Mouse (Mus musculus) lung, embryonic 16.5 days (tissue): ENCODE results near the gene Lsp1. TPM values are rescaled to one million over a fixed set of nuclear protein-coding genes. Genes with fewer than 3 reads are reported as not detected.

Source experiments
- ATAC-seq: fragments of 200-750 bp; cut with Nextera tagmentation; 2 replicates; pipeline ENCODE4 v1.8.0; 2017; ENCODE audit warnings: low read depth, mild to moderate bottlenecking, moderate library complexity
- H3K27ac ChIP-seq: fragments of 300-500 bp; sonication (generic); 2 replicates; pipeline ENCODE4 v1.5.1; 2014; ENCODE audit warnings: mild to moderate bottlenecking, control low read depth, low read length
- H3K27me3 ChIP-seq: fragments of 300-500 bp; sonication (generic); 2 replicates; pipeline ENCODE4 v1.6.1; 2014; ENCODE audit warnings: low read depth, low read length, mixed read lengths; ENCODE audit not compliant: control insufficient read depth, insufficient read depth
- H3K36me3 ChIP-seq: fragments of 300-500 bp; sonication (generic); 2 replicates; pipeline ENCODE4 v1.6.1; 2014; ENCODE audit warnings: low read length; ENCODE audit not compliant: control insufficient read depth, insufficient read depth
- H3K4me1 ChIP-seq: fragments of 300-500 bp; sonication (generic); replicated peaks from 2 replicates; pipeline ENCODE4 v1.6.1; 2014; ENCODE audit warnings: low read length, mixed read lengths; ENCODE audit not compliant: control insufficient read depth, insufficient read depth
- H3K4me2 ChIP-seq: fragments of 300-500 bp; sonication (generic); 2 replicates; pipeline ENCODE4 v1.6.1; 2014; ENCODE audit warnings: low read depth, low read length, control low read depth
- H3K4me3 ChIP-seq: fragments of 300-500 bp; sonication (generic); 2 replicates; pipeline ENCODE4 v1.5.1; 2014; ENCODE audit warnings: mild to moderate bottlenecking, low read length, control low read depth
- H3K9ac ChIP-seq: fragments of 300-500 bp; sonication (generic); 2 replicates; pipeline ENCODE4 v1.6.1; 2014; ENCODE audit warnings: low read length, control low read depth
- H3K9me3 ChIP-seq: fragments of 300-500 bp; sonication (generic); 2 replicates; pipeline ENCODE4 v1.6.1; 2016; ENCODE audit warnings: low read length; ENCODE audit not compliant: control insufficient read depth
- WGBS: fragments of 180-500 bp; shearing (Covaris S2); extraction: QIAGEN DNeasy Blood & Tissue Kit; methylation state at CpG from one replicate; pipeline ENCODE4 v1.1.7; 2014; 5-methylcytosine and 5-hydroxymethylcytosine counted together
- polyA plus RNA-seq: library from polyadenylated mRNA; unstranded; fragments of >200 nt; fragmentation: Nextera tagmentation; extraction: Ambion mirVana; gene quantifications from 2 replicates; pipeline ENCODE4 v1.2.1, GENCODE M21; 2015

The Lsp1 gene
- polyA plus RNA-seq, 1 experiment from 2014 or later, result 110 TPM

GRCm38 (mm10) chr7:142428213-142428612, 32.4 kb upstream of the Lsp1 start:
- peaks cover 4% of the 10 kb centered on the region; the same call in 1 of the 2 replicates for H3K9me3 ChIP-seq
- no peak overlapping the region for H3K27ac ChIP-seq
- peaks cover 35% of the 10 kb centered on the region for H3K4me1 ChIP-seq
- no peaks in the 10 kb centered on the region for H3K27me3 ChIP-seq
- no peak for ATAC-seq
- WGBS, result 14% methylated on average over 7 of the region's 7 CpGs
- H3K4me2 ChIP-seq, result no peak overlapping the region
- no peak overlapping the region for H3K4me3 ChIP-seq
- H3K9ac ChIP-seq, result no peak overlapping the region
- H3K36me3 ChIP-seq, result no peaks in the 10 kb centered on the region

GRCm38 (mm10) chr7:142430160-142430678, 30.4 kb upstream of the Lsp1 start:
- Histone ChIP-seq H3K4me3 (no peak overlapping the region), H3K4me2 (peak overlapping the region; percentile 0; the same call in 1 of the 2 replicates), H3K9me3 (no peaks in the 10 kb centered on the region), H3K36me3 (no peaks in the 10 kb centered on the region), H3K27ac (peak overlapping the region; percentile 96), H3K4me1 (peaks cover 52% of the 10 kb centered on the region), H3K9ac (peak overlapping the region; percentile 47), H3K27me3 (no peaks in the 10 kb centered on the region)
- WGBS, result 10% methylated on average over 12 of the region's 12 CpGs
- peak; percentile 90 for ATAC-seq

GRCm38 (mm10) chr7:142431106-142431505, 29.5 kb upstream of the Lsp1 start:
- H3K4me3 ChIP-seq, result no peak overlapping the region
- H3K9me3 ChIP-seq, result no peaks in the 10 kb centered on the region
- ATAC-seq, result peak; percentile 79
- no peaks in the 10 kb centered on the region for H3K36me3 ChIP-seq
- H3K27ac ChIP-seq, result peak overlapping the region; percentile 96
- H3K4me2 ChIP-seq, result 0 out of 2 replicates have a peak overlapping the region, but pooled peaks have one; percentile 0
- H3K27me3 ChIP-seq, result no peaks in the 10 kb centered on the region
- WGBS, result 47% methylated on average over 14 of the region's 14 CpGs
- H3K9ac ChIP-seq, result peak overlapping the region; percentile 47; the same call in 1 of the 2 replicates
- peaks cover 52% of the 10 kb centered on the region for H3K4me1 ChIP-seq

- Histone ChIP-seq H3K36me3 (no peaks in the 10 kb centered on the region), H3K4me2 (0 out of 2 replicates have a peak overlapping the region, but pooled peaks have one; percentile 7), H3K27me3 (no peaks in the 10 kb centered on the region), H3K9me3 (no peaks in the 10 kb centered on the region), H3K4me3 (no peak overlapping the region), H3K9ac (peak overlapping the region; percentile 59), H3K4me1 (peaks cover 52% of the 10 kb centered on the region), H3K27ac (peak overlapping the region; percentile 86)
- no peak for ATAC-seq
- WGBS, result 11% methylated on average over 19 of the region's 19 CpGs
These were observed 27.0 kb upstream of the Lsp1 start for GRCm38 (mm10) chr7:142433623-142434022.

GRCm38 (mm10) chr7:142434137-142434865, 26.3 kb upstream of the Lsp1 start, which contains the start of gene Syt8:
Syt8 (plus strand) TSS chr7:142434850.
- ATAC-seq, result no peak
- Histone ChIP-seq H3K4me2 (0 out of 2 replicates have a peak within 1 kb of the TSS, but pooled peaks have one; percentile 7), H3K4me1 (peaks cover 46% of the 10 kb centered on the region), H3K36me3 (no peaks in the 10 kb centered on the region), H3K9ac (peak within 1 kb of the TSS; percentile 59), H3K27me3 (no peaks in the 10 kb centered on the region), H3K4me3 (no peak within 1 kb of the TSS), H3K9me3 (no peaks in the 10 kb centered on the region), H3K27ac (peak within 1 kb of the TSS; percentile 86)
- 60% methylated on average over 10 of the region's 10 CpGs for WGBS

GRCm38 (mm10) chr7:142435524-142435923, 25.1 kb upstream of the Lsp1 start:
- 18% methylated on average over 4 of the region's 4 CpGs for WGBS
- Histone ChIP-seq H3K4me2 (no peak overlapping the region), H3K9ac (no peak overlapping the region), H3K4me1 (peaks cover 39% of the 10 kb centered on the region), H3K36me3 (no peaks in the 10 kb centered on the region), H3K27ac (peak overlapping the region; percentile 6; the same call in 1 of the 2 replicates), H3K27me3 (no peaks in the 10 kb centered on the region), H3K4me3 (no peak overlapping the region), H3K9me3 (no peaks in the 10 kb centered on the region)
- no peak for ATAC-seq

GRCm38 (mm10) chr7:142437324-142437723, 23.3 kb upstream of the Lsp1 start:
- no peaks in the 10 kb centered on the region for H3K9me3 ChIP-seq
- H3K4me1 ChIP-seq, result peaks cover 32% of the 10 kb centered on the region
- H3K27me3 ChIP-seq, result no peaks in the 10 kb centered on the region
- 70% methylated on average over 5 of the region's 5 CpGs for WGBS
- H3K4me2 ChIP-seq, result no peak overlapping the region
- peak; percentile 39 for ATAC-seq
- no peak overlapping the region for H3K9ac ChIP-seq
- H3K4me3 ChIP-seq, result no peak overlapping the region
- H3K36me3 ChIP-seq, result no peaks in the 10 kb centered on the region
- H3K27ac ChIP-seq, result 0 out of 2 replicates have a peak overlapping the region, but pooled peaks have one; percentile 27

- 80% methylated on average over 14 of the region's 14 CpGs for WGBS
- Histone ChIP-seq H3K9me3 (no peaks in the 10 kb centered on the region), H3K27ac (peak overlapping the region; percentile 58), H3K27me3 (no peaks in the 10 kb centered on the region), H3K4me2 (no peak overlapping the region), H3K9ac (peak overlapping the region; percentile 44; the same call in 1 of the 2 replicates), H3K4me1 (peaks cover 13% of the 10 kb centered on the region; the same call in 1 of the 2 replicates), H3K4me3 (no peak overlapping the region), H3K36me3 (no peaks in the 10 kb centered on the region)
- ATAC-seq, result no peak
These were observed 20.6 kb upstream of the Lsp1 start for GRCm38 (mm10) chr7:142439966-142440365.

GRCm38 (mm10) chr7:142440657-142441114, 19.9 kb upstream of the Lsp1 start:
- ATAC-seq, result peak; percentile 81
- H3K4me1 ChIP-seq, result peaks cover 12% of the 10 kb centered on the region; the same call in 1 of the 2 replicates
- H3K4me2 ChIP-seq, result no peak overlapping the region
- peak overlapping the region; percentile 58 for H3K27ac ChIP-seq
- H3K27me3 ChIP-seq, result no peaks in the 10 kb centered on the region
- peak overlapping the region; percentile 63 for H3K9ac ChIP-seq
- no peaks in the 10 kb centered on the region for H3K9me3 ChIP-seq
- no peak overlapping the region for H3K4me3 ChIP-seq
- no peaks in the 10 kb centered on the region for H3K36me3 ChIP-seq
- 47% methylated on average over 5 of the region's 5 CpGs for WGBS
